25 mouse cellular contexts compared by ENCODE assay signal in genomic region chr11:61643184-61643961, GRCm38 (mm10). TPM values are rescaled to one million over a fixed set of nuclear protein-coding genes. Genes with fewer than 3 reads are reported as not detected.
DNase-seq lines count a peak whose midpoint lies in the region; ATAC-seq and TF ChIP-seq lines count a peak whose summit lies in the region.
"Had no signal": no experiment of that assay in that cellular context is flagged by ENCODE, and none has a peak within 500 bp of the region (broad histone marks: within the 10 kb centered on the region; RNA-seq: fewer than 3 reads in every experiment).

No protein-coding gene starts in this region.

- no peak for ATAC-seq in limb, embryonic 15.5 days (ENCODE audit: insufficient number of reproducible peaks, low FRiP score, low TSS enrichment, low read depth)
- ATAC-seq in midbrain, embryonic 16.5 days = no peak
- ATAC-seq in hindbrain, postnatal 0 days = no peak
- ATAC-seq: Patski had no signal

- H3K36me3 ChIP-seq in CH12.LX (replicated peaks in 1 of 2; ENCODE audit: control insufficient read depth in 1 of 2, insufficient read depth in 1 of 2, low read length in 1 of 2) = no peaks in the 10 kb centered on the region
- H3K36me3 ChIP-seq in limb, embryonic 15.5 days = no peaks in the 10 kb centered on the region
- H3K36me3 ChIP-seq in midbrain, embryonic 16.5 days (ENCODE audit: control insufficient read depth, insufficient read depth, low read length) = no peaks in the 10 kb centered on the region
- H3K36me3 ChIP-seq in hindbrain, postnatal 0 days (ENCODE audit: insufficient read depth, low read length) = no peaks in the 10 kb centered on the region
- H3K36me3 ChIP-seq: forebrain, embryonic 12.5 days; G1E; heart, embryonic 10.5 days; hindbrain, embryonic 15.5 days; midbrain, embryonic 10.5 days; stomach, embryonic 15.5 days had no signal

- 60% methylated on average over 5 of the region's 5 CpGs for WGBS in limb, embryonic 15.5 days
- WGBS in midbrain, embryonic 16.5 days = 80% methylated on average over 5 of the region's 5 CpGs
- 78% methylated on average over 5 of the region's 5 CpGs for WGBS in hindbrain, postnatal 0 days

- TF ChIP-seq CTCF in CH12.LX (conservative IDR thresholded peaks at IDR 0.05 in 1 of 2, IDR thresholded peaks at IDR 0.05 in 1 of 2; ENCODE audit: low read depth in 2 of 2, low read length in 2 of 2) = no peak
- TF ChIP-seq CTCF in embryonic fibroblast, embryonic 13.5 days (IDR thresholded peaks at IDR 0.05; ENCODE audit: borderline replicate concordance, insufficient read depth, low read length) = no peak
- no peak for TF ChIP-seq CTCF in hindbrain, postnatal 0 days (IDR thresholded peaks at IDR 0.05; ENCODE audit: low read depth)

- peak; percentile 29 for DNase-seq in kidney, postnatal 14 days
- no peak for DNase-seq in kidney, postnatal 4 days
- DNase-seq in CH12.LX (ENCODE audit: extremely low read depth) = no peak
- no peak for DNase-seq in hindbrain, postnatal 0 days (ENCODE audit: low spot score)
- DNase-seq: adrenal gland, adult 2 months; cerebellum, adult 18-20 months; cerebellum, postnatal 14 days; gastrocnemius, adult 2 months; kidney, adult 18-20 months; left cerebral cortex, postnatal 4 days; right cerebral cortex, postnatal 4 days; thymus, adult 2 months had no signal

- H3K4me1 ChIP-seq in CH12.LX (ENCODE audit: control insufficient read depth in 1 of 2, insufficient read depth in 2 of 2) = peaks cover 51 to 91% of the 10 kb centered on the region in 2 experiments
- peaks cover 23% of the 10 kb centered on the region for H3K4me1 ChIP-seq in embryonic fibroblast, embryonic 13.5 days (ENCODE audit: control insufficient read depth, insufficient read depth, low read length)
- peaks cover 13% of the 10 kb centered on the region for H3K4me1 ChIP-seq in limb, embryonic 15.5 days
- no peaks in the 10 kb centered on the region for H3K4me1 ChIP-seq in midbrain, embryonic 16.5 days (ENCODE audit: control insufficient read depth, insufficient read depth, low read length)
- no peaks in the 10 kb centered on the region for H3K4me1 ChIP-seq in hindbrain, postnatal 0 days (ENCODE audit: insufficient read depth, low read length)
- H3K4me1 ChIP-seq: forebrain, embryonic 12.5 days; heart, embryonic 10.5 days; hindbrain, embryonic 15.5 days; midbrain, embryonic 10.5 days had no signal

- no peaks in the 10 kb centered on the region for H3K79me2 ChIP-seq in CH12.LX (replicated peaks; ENCODE audit: control insufficient read depth, extremely low read depth, insufficient read depth, poor library complexity, severe bottlenecking)

- peak overlapping the region; percentile 72 for H3K9ac ChIP-seq in CH12.LX (ENCODE audit: insufficient read depth, low read depth)
- no peak overlapping the region for H3K9ac ChIP-seq in limb, embryonic 15.5 days
- no peak overlapping the region for H3K9ac ChIP-seq in midbrain, embryonic 16.5 days (ENCODE audit: low read depth, low read length)
- H3K9ac ChIP-seq in hindbrain, postnatal 0 days (replicated peaks; ENCODE audit: low read length) = no peak overlapping the region
- H3K9ac ChIP-seq: forebrain, embryonic 12.5 days; hindbrain, embryonic 15.5 days; liver, embryonic 14.5 days; stomach, embryonic 15.5 days had no signal

- H3K27ac ChIP-seq in CH12.LX (ENCODE audit: insufficient read depth, low read depth) = peak overlapping the region; percentile 96
- H3K27ac ChIP-seq in embryonic fibroblast, embryonic 13.5 days (ENCODE audit: insufficient read depth, low read length) = peak overlapping the region; percentile 82; the same call in 1 of the 2 replicates
- 0 out of 2 replicates have a peak overlapping the region, but pooled peaks have one; percentile 14 for H3K27ac ChIP-seq in limb, embryonic 15.5 days
- H3K27ac ChIP-seq in midbrain, embryonic 16.5 days (ENCODE audit: low read length) = no peak overlapping the region
- no peak overlapping the region for H3K27ac ChIP-seq in hindbrain, postnatal 0 days
- H3K27ac ChIP-seq: forebrain, embryonic 12.5 days; heart, embryonic 10.5 days; hindbrain, embryonic 15.5 days; liver, embryonic 14.5 days; macrophage; midbrain, embryonic 10.5 days had no signal

- no peaks in the 10 kb centered on the region for H3K27me3 ChIP-seq in CH12.LX (replicated peaks)
- no peaks in the 10 kb centered on the region for H3K27me3 ChIP-seq in limb, embryonic 15.5 days
- no peaks in the 10 kb centered on the region for H3K27me3 ChIP-seq in midbrain, embryonic 16.5 days (ENCODE audit: control insufficient read depth, insufficient read depth, low read depth, low read length)
- H3K27me3 ChIP-seq in hindbrain, postnatal 0 days (ENCODE audit: insufficient read depth, low read length) = no peaks in the 10 kb centered on the region
- H3K27me3 ChIP-seq: forebrain, embryonic 12.5 days; hindbrain, embryonic 15.5 days; Patski; stomach, embryonic 15.5 days had no signal

- no peak overlapping the region for H3K4me3 ChIP-seq in CH12.LX (replicated peaks in 1 of 3; ENCODE audit: low read depth in 2 of 3, low read length in 2 of 3, poor library complexity in 1 of 3)
- no peak overlapping the region for H3K4me3 ChIP-seq in embryonic fibroblast, embryonic 13.5 days (ENCODE audit: insufficient read depth, low read length)
- H3K4me3 ChIP-seq in limb, embryonic 15.5 days = no peak overlapping the region
- no peak overlapping the region for H3K4me3 ChIP-seq in midbrain, embryonic 16.5 days (ENCODE audit: low read depth, low read length)
- no peak overlapping the region for H3K4me3 ChIP-seq in hindbrain, postnatal 0 days (ENCODE audit: low read length)
- H3K4me3 ChIP-seq: erythroblast, embryonic 14.5 days; forebrain, embryonic 12.5 days; gastrocnemius, adult 2 months; heart, embryonic 10.5 days; hindbrain, embryonic 15.5 days; midbrain, embryonic 10.5 days; stomach, embryonic 15.5 days had no signal

- no peaks in the 10 kb centered on the region for H3K9me3 ChIP-seq in CH12.LX (replicated peaks; ENCODE audit: low read length)
- H3K9me3 ChIP-seq in limb, embryonic 15.5 days = no peaks in the 10 kb centered on the region
- H3K9me3 ChIP-seq in midbrain, embryonic 16.5 days (replicated peaks; ENCODE audit: control insufficient read depth, low read length, poor library complexity, severe bottlenecking) = no peaks in the 10 kb centered on the region
- H3K9me3 ChIP-seq in hindbrain, postnatal 0 days (ENCODE audit: low read length) = no peaks in the 10 kb centered on the region
- H3K9me3 ChIP-seq: forebrain, embryonic 12.5 days; G1E; heart, embryonic 10.5 days; hindbrain, embryonic 15.5 days; midbrain, embryonic 10.5 days; stomach, embryonic 15.5 days had no signal

- H3K4me2 ChIP-seq in CH12.LX (ENCODE audit: insufficient read depth, low read depth, poor library complexity, severe bottlenecking) = no peak overlapping the region; the same call in 1 of the 2 replicates
- H3K4me2 ChIP-seq in limb, embryonic 15.5 days = no peak overlapping the region
- H3K4me2 ChIP-seq in midbrain, embryonic 16.5 days (ENCODE audit: low read length) = no peak overlapping the region
- H3K4me2 ChIP-seq in hindbrain, postnatal 0 days (ENCODE audit: low read depth, low read length) = no peak overlapping the region
- H3K4me2 ChIP-seq: forebrain, embryonic 12.5 days; hindbrain, embryonic 15.5 days; stomach, embryonic 15.5 days had no signal

- in situ Hi-C loops in CH12.LX (cut with MboI; ENCODE audit: low pct_ligation_motif_present, low pct_unique_long_range_greater_than_20kb, low sequenced_read_pairs) = loop anchor here (5.0 kb wide), 1 partner anchor 531 kb away; no protein-coding TSS in a partner anchor

- TF ChIP-seq POLR2A in CH12.LX (IDR thresholded peaks at IDR 0.05; ENCODE audit: low read depth, low read length) = no peak; the same call in 1 of the 2 replicates
- TF ChIP-seq POLR2A in embryonic fibroblast, embryonic 13.5 days (IDR thresholded peaks at IDR 0.05; ENCODE audit: low read depth, low read length) = no peak

- dilution Hi-C loops in CH12.LX (cut with MboI; ENCODE audit: extremely low pct_ligation_motif_present, extremely low pct_unique_long_range_greater_than_20kb, low sequenced_read_pairs) = no loop called here

- TF ChIP-seq EP300 in CH12.LX (IDR thresholded peaks at IDR 0.05; ENCODE audit: low read length) = no peak; the same call in 1 of the 2 replicates

- TF ChIP-seq RAD21 in CH12.LX (IDR thresholded peaks at IDR 0.05; ENCODE audit: low read depth, low read length) = no peak

TF ChIP-seq in CH12.LX, 34 proteins besides CTCF, POLR2A, EP300 and RAD21 (continues in another document):
- TF ChIP-seq JUND (conservative IDR thresholded peaks at IDR 0.05; ENCODE audit: low read depth, low read length) (no peak), USF2 (conservative IDR thresholded peaks at IDR 0.05; ENCODE audit: low read depth, low read length) (no peak), MEF2A (IDR thresholded peaks at IDR 0.05; ENCODE audit: borderline replicate concordance, low read depth, low read length) (peak; percentile 50; the same call in 1 of the 2 replicates), UBTF (IDR thresholded peaks at IDR 0.05; ENCODE audit: low read depth, low read length) (no peak), USF1 (IDR thresholded peaks at IDR 0.05; ENCODE audit: low read depth, low read length) (no peak), MAX (IDR thresholded peaks at IDR 0.05; ENCODE audit: low read length) (peak; percentile 31; the same call in 1 of the 2 replicates), JUN (IDR thresholded peaks at IDR 0.05; ENCODE audit: insufficient read depth, low read depth, low read length) (no peak), TBP (conservative IDR thresholded peaks at IDR 0.05; ENCODE audit: low read depth, low read length) (peak; percentile 61; the same call in 1 of the 2 replicates)

RNA-seq across cellular contexts. Expression of gene Grap, which starts 9.7 kb away (rescaled TPM):
- total RNA-seq in CH12.LX (2012; rRNA removed) (379 and 412 TPM in 2 replicates), CH12.LX (2014; rRNA removed) (264 and 274 TPM in 2 replicates)
- polyA plus RNA-seq in CH12.LX (2012; ENCODE audit: insufficient read length, low read depth) = 280 and 294 TPM in 2 replicates
- 0.30 and 0.32 TPM in 2 replicates for polyA plus RNA-seq in embryonic fibroblast, embryonic 13.5 days (2011; ENCODE audit: insufficient read length, low read depth, missing spikeins)
- polyA plus RNA-seq in limb, embryonic 15.5 days (2015; fragmentation: Nextera tagmentation; extraction: Ambion mirVana) = 14.5 and 15.3 TPM in 2 replicates
- polyA plus RNA-seq in midbrain, embryonic 16.5 days (2015; fragmentation: Nextera tagmentation; extraction: Ambion mirVana) = 10.7 and 11.6 TPM in 2 replicates
- 7.4 and 11.9 TPM in 2 replicates for total RNA-seq in hindbrain, postnatal 0 days (2014; rRNA removed)
- polyA plus RNA-seq in hindbrain, postnatal 0 days (2015; fragmentation: Nextera tagmentation; extraction: Ambion mirVana) = 7.7 and 8.1 TPM in 2 replicates

RNA-seq across cellular contexts. Expression of gene Fam83g, which starts 40.5 kb away (rescaled TPM):
- total RNA-seq in CH12.LX (2012; rRNA removed) (50.4 and 63.7 TPM in 2 replicates), CH12.LX (2014; rRNA removed) (17.2 and 19.2 TPM in 2 replicates)
- polyA plus RNA-seq in CH12.LX (2012; ENCODE audit: insufficient read length, low read depth) = 17.8 and 19.1 TPM in 2 replicates
- polyA plus RNA-seq in embryonic fibroblast, embryonic 13.5 days (2011; ENCODE audit: insufficient read length, low read depth, missing spikeins) = 0.46 and 0.60 TPM in 2 replicates
- polyA plus RNA-seq in limb, embryonic 15.5 days (2015; fragmentation: Nextera tagmentation; extraction: Ambion mirVana) = 7.6 and 7.9 TPM in 2 replicates
- 0.11 and 0.26 TPM in 2 replicates for polyA plus RNA-seq in midbrain, embryonic 16.5 days (2015; fragmentation: Nextera tagmentation; extraction: Ambion mirVana)
- 0.11 and 0.21 TPM in 2 replicates for total RNA-seq in hindbrain, postnatal 0 days (2014; rRNA removed)
- 0.10 TPM in 2 replicates for polyA plus RNA-seq in hindbrain, postnatal 0 days (2015; fragmentation: Nextera tagmentation; extraction: Ambion mirVana)
- polyA plus RNA-seq: G1E, macrophage, Patski had no signal

Comparison
In these comparisons a context has a peak if more than half of its experiments do, and no peak if none do; other contexts are left out.
1. H3K27ac ChIP-seq: peak in CH12.LX (single experiment), embryonic fibroblast, embryonic 13.5 days (single experiment) and limb, embryonic 15.5 days (single experiment); none in midbrain, embryonic 16.5 days (single experiment) and hindbrain, postnatal 0 days (single experiment).
2. RNA of gene Grap, which starts 9.7 kb away (polyA plus RNA-seq): 280 to 294 TPM in CH12.LX; 14.5 to 15.3 TPM in limb, embryonic 15.5 days, 10.7 to 11.6 TPM in midbrain, embryonic 16.5 days, 7.7 to 8.1 TPM in hindbrain, postnatal 0 days and 0.30 to 0.32 TPM in embryonic fibroblast, embryonic 13.5 days; every median in the first group is over 10 times any median in the second.